Comparison of ENCODE assay signal across 21 mouse cellular contexts in the genomic region with DNA sequence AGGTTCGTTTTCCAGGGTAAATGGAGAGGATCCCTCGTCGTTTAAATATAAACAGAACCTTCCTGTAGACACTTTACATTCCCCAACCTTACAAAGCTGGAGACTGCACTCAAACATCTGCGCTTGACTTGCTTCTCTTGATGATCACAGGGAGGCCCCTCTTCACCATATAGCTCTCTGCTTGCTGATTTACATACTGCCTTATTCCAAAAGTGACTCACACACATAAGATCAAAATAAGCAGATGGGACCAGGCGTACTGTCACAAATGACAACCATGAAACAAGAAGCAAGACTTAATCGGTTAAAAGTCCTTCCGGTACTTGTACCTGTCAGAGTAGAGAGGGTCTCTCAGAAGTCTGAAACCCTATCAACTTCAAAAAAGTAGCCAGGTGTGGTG.
DNase-seq lines count a peak whose midpoint lies in the region; ATAC-seq and TF ChIP-seq lines count a peak whose summit lies in the region.
"Had no signal": no experiment of that assay in that cellular context is flagged by ENCODE, and none has a peak within 500 bp of the region (broad histone marks: within the 10 kb centered on the region; RNA-seq: fewer than 3 reads in every experiment).

No protein-coding gene starts in this region.

- DNase-seq in frontal cortex, postnatal 36 days (ENCODE audit: low spot score in 2 of 2) = no peak
- DNase-seq in layer of hippocampus, adult 2 months (ENCODE audit: low spot score in 2 of 2) = no peak
- no peak for DNase-seq in layer of hippocampus, adult 18-20 months (ENCODE audit: low spot score in 2 of 2)
- peak; percentile 54 for DNase-seq in brain, adult 2 months (ENCODE audit: low read depth, low spot score)
- no peak for DNase-seq in adrenal gland, postnatal 14 days
- DNase-seq: adrenal gland, adult 2 months; adrenal gland, postnatal 25 days; B cell, adult 2 months; cerebellum, adult 18-20 months; cerebellum, adult 9-10 months; cerebellum, postnatal 14 days; gastrocnemius, adult 2 months; gastrocnemius, postnatal 14 days; heart, adult 11 months; kidney, adult 18-20 months had no signal

- peak overlapping the region; percentile 37 for H3K4me3 ChIP-seq in layer of hippocampus, adult 2 months
- H3K4me3 ChIP-seq: forebrain, embryonic 10.5 days; forebrain, embryonic 13.5 days; gastrocnemius, adult 2 months had no signal

- peak overlapping the region; percentile 23; the same call in 1 of the 2 replicates for H3K27ac ChIP-seq in layer of hippocampus, adult 2 months
- H3K27ac ChIP-seq: forebrain, embryonic 10.5 days; forebrain, embryonic 13.5 days; gastrocnemius, adult 2 months; hindbrain, embryonic 14.5 days had no signal

- TF ChIP-seq CTCF in layer of hippocampus, adult 2 months (conservative IDR thresholded peaks at IDR 0.05) = no peak

- peak; percentile 28; the same call in 1 of the 2 replicates for ATAC-seq in frontal cortex, adult (ENCODE audit: low TSS enrichment)
- ATAC-seq: forebrain, embryonic 13.5 days; inflammation-experienced regulatory T-cells, adult 6 months; intestine, embryonic 16.5 days had no signal
